Mouse (Mus musculus): ENCODE measurements at regions not wholly inside any gene's neighbourhood (a gene's known extent, or its start where the extent isn't known, plus 50 kb on each side); places are given as distances from the start of the nearest gene placed in this dataset.

GRCm38 (mm10) chr16:51457166-51457565, 573.9 kb upstream of the Cblb start:
- DNase-seq (ENCODE audit: low spot score) = no peak

GRCm38 (mm10) chr16:51475690-51476089, 555.3 kb upstream of the Cblb start:
- no peak for DNase-seq (ENCODE audit: low spot score)

GRCm38 (mm10) chr16:51496096-51496495, 534.9 kb upstream of the Cblb start:
- DNase-seq (ENCODE audit: low spot score) = no peak

- no peak for DNase-seq (ENCODE audit: low spot score)
Measured at GRCm38 (mm10) chr16:51497777-51498176, 533.2 kb upstream of the Cblb start.

- no peak for DNase-seq (ENCODE audit: low spot score)
Measured at GRCm38 (mm10) chr16:51517079-51517478, 513.9 kb upstream of the Cblb start.

- no peak for DNase-seq (ENCODE audit: low spot score)
Measured at GRCm38 (mm10) chr16:51520762-51521161, 510.3 kb upstream of the Cblb start.

GRCm38 (mm10) chr16:51521317-51522092, 509.5 kb upstream of the Cblb start:
- DNase-seq (ENCODE audit: low spot score) = no peak

- DNase-seq (ENCODE audit: low spot score) = no peak
Measured at GRCm38 (mm10) chr16:51524023-51524422, 507.0 kb upstream of the Cblb start.

- DNase-seq (ENCODE audit: low spot score) = no peak
Measured at GRCm38 (mm10) chr16:51532496-51532895, 498.5 kb upstream of the Cblb start.

GRCm38 (mm10) chr16:51543769-51544168, 487.3 kb upstream of the Cblb start:
- no peak for DNase-seq (ENCODE audit: low spot score)

- no peak for DNase-seq (ENCODE audit: low spot score)
Measured at GRCm38 (mm10) chr16:51547032-51547431, 484.0 kb upstream of the Cblb start.

- no peak for DNase-seq (ENCODE audit: low spot score)
Measured at GRCm38 (mm10) chr16:51562866-51563658, 468.0 kb upstream of the Cblb start.

GRCm38 (mm10) chr16:51564064-51564463, 467.0 kb upstream of the Cblb start:
- no peak for DNase-seq (ENCODE audit: low spot score)

- no peak for DNase-seq (ENCODE audit: low spot score)
Measured at GRCm38 (mm10) chr16:51577915-51578593, 453.0 kb upstream of the Cblb start.

- no peak for DNase-seq (ENCODE audit: low spot score)
Measured at GRCm38 (mm10) chr16:51580525-51580924, 450.5 kb upstream of the Cblb start.

GRCm38 (mm10) chr16:51589924-51590397, 441.1 kb upstream of the Cblb start:
- DNase-seq (ENCODE audit: low spot score) = no peak

- DNase-seq (ENCODE audit: low spot score) = no peak
Measured at GRCm38 (mm10) chr16:51617579-51617978, 413.4 kb upstream of the Cblb start.

- no peak for DNase-seq (ENCODE audit: low spot score)
Measured at GRCm38 (mm10) chr16:51646646-51647045, 384.4 kb upstream of the Cblb start.

GRCm38 (mm10) chr16:51650100-51650499, 380.9 kb upstream of the Cblb start:
- DNase-seq (ENCODE audit: low spot score) = no peak

- DNase-seq (ENCODE audit: low spot score) = no peak
Measured at GRCm38 (mm10) chr16:51650683-51651082, 380.3 kb upstream of the Cblb start.

GRCm38 (mm10) chr16:51661693-51662092, 369.3 kb upstream of the Cblb start:
- no peak for DNase-seq (ENCODE audit: low spot score)

- DNase-seq (ENCODE audit: low spot score) = no peak
Measured at GRCm38 (mm10) chr16:51664325-51664724, 366.7 kb upstream of the Cblb start.

Data from thymus, postnatal 0 days (tissue).